Mouse (Mus musculus): ENCODE data around the gene Arhgap19.

GRCm38 (mm10) chr19:41831101-41831570 is 29.3 kb upstream of the Arhgap19 start:
- TF ChIP-seq CTCF (IDR thresholded peaks at IDR 0.05; ENCODE audit: low read depth) (no peak), EP300 (IDR thresholded peaks at IDR 0.05; ENCODE audit: low read depth) (no peak)
